29 mouse cellular contexts compared by ENCODE assay signal in the genomic region with DNA sequence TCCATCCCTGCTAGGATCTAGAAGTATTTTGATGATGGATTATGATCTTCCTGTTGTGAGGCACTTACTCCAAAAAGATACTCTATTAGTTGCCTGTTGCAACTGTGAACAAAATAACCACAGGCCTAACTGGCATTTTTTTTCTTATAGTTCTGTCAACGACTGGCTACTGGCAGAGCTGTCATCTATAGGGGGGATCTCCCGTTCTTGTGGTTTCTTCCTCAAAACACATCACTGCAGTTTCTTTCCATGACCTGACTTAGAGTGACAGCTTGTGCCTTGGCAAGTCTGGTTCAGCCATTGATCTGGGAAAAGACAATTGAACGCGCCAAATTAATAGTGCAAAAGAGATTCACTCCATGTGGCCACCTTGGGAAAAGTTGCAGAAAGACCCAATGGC. TPM values are rescaled to one million over a fixed set of nuclear protein-coding genes. Genes with fewer than 3 reads are reported as not detected.
A peak's percentile ranks its signal among the peaks of the same experiment; 100 is the strongest.
DNase-seq lines count a peak whose midpoint lies in the region; ATAC-seq and TF ChIP-seq lines count a peak whose summit lies in the region.
"Had no signal": no experiment of that assay in that cellular context is flagged by ENCODE, and none has a peak within 500 bp of the region (broad histone marks: within the 10 kb centered on the region; RNA-seq: fewer than 3 reads in every experiment).

No protein-coding gene starts in this region.

- 0 out of 2 replicates have a peak, but pooled peaks cover 2% of the 10 kb centered on the region for H3K9me3 ChIP-seq in heart, embryonic 14.5 days (ENCODE audit: control insufficient read depth, low read length)
- no peaks in the 10 kb centered on the region for H3K9me3 ChIP-seq in liver, postnatal 0 days (ENCODE audit: low read length)
- H3K9me3 ChIP-seq: hindbrain, embryonic 10.5 days; hindbrain, embryonic 15.5 days; midbrain, embryonic 12.5 days; neural tube, embryonic 12.5 days had no signal

- no peak for TF ChIP-seq CTCF in liver, postnatal 0 days (IDR thresholded peaks at IDR 0.05; ENCODE audit: low read depth)

- H3K27ac ChIP-seq in heart, embryonic 14.5 days (replicated peaks in 1 of 2; ENCODE audit: control insufficient read depth in 1 of 2, insufficient read depth in 1 of 2, low read depth in 2 of 2, low read length in 2 of 2), result peak overlapping the region; percentile 34 to 64; a peak in 1 of 4 replicates
- peak overlapping the region; percentile 34; the same call in 1 of the 2 replicates for H3K27ac ChIP-seq in liver, postnatal 0 days (ENCODE audit: low read depth)
- H3K27ac ChIP-seq: hindbrain, embryonic 10.5 days; hindbrain, embryonic 15.5 days; midbrain, embryonic 12.5 days; neural tube, embryonic 12.5 days; stomach, postnatal 0 days had no signal

- no peak for DNase-seq in heart, postnatal 36 days
- no peak for DNase-seq in liver, postnatal 0 days
- DNase-seq in liver, result no peak
- DNase-seq in adrenal gland, adult (ENCODE audit: inconsistent age in 2 of 2, low spot score in 1 of 2), result no peak
- no peak for DNase-seq in cerebellum, postnatal 14 days
- DNase-seq: B cell, adult 2 months; cerebellum, adult 11-12 months; cerebellum, adult 9-11 months; gastrocnemius, postnatal 25 days; kidney, adult 11 months; kidney, postnatal 14 days; layer of hippocampus, adult 9-11 months; lung, adult 18-20 months; lung, postnatal 4 days; right cerebral cortex, adult 18-20 months; right cerebral cortex, postnatal 4 days; thymus, postnatal 4 days had no signal

- no peak for ATAC-seq in heart, embryonic 14.5 days (ENCODE audit: insufficient number of reproducible peaks, insufficient read depth, low FRiP score, low read depth)
- no peak for ATAC-seq in liver, postnatal 0 days
- peak; percentile 53 for ATAC-seq in granulocyte monocyte progenitor cell, adult 5-6 weeks (replicated peaks; ENCODE audit: poor library complexity, severe bottlenecking)
- peak; percentile 52 for ATAC-seq in megakaryocyte-erythroid progenitor cell, adult 5-6 weeks (replicated peaks; ENCODE audit: low FRiP score, low TSS enrichment, poor library complexity, severe bottlenecking)
- ATAC-seq: forebrain, embryonic 14.5 days; inflammation-experienced regulatory T-cells, adult 6 months; lung, postnatal 0 days had no signal

- no peak overlapping the region for H3K9ac ChIP-seq in heart, embryonic 14.5 days (ENCODE audit: low read length)
- H3K9ac ChIP-seq in liver, postnatal 0 days (replicated peaks), result no peak overlapping the region
- H3K9ac ChIP-seq: hindbrain, embryonic 15.5 days; midbrain, embryonic 12.5 days; neural tube, embryonic 12.5 days had no signal

- 83% methylated on average over 4 of the region's 4 CpGs for WGBS in heart, embryonic 14.5 days
- 57% methylated on average over 4 of the region's 4 CpGs for WGBS in liver, postnatal 0 days (ENCODE audit: insufficient replicate concordance)

- intact Hi-C loops in heart, postnatal 36 days (cut with DNase I), result loop anchor here (10.0 kb wide), 1 partner anchor 366 kb away; no protein-coding TSS in a partner anchor

- peaks cover 8 to 13% of the 10 kb centered on the region in 2 experiments for H3K4me1 ChIP-seq in heart, embryonic 14.5 days (ENCODE audit: control insufficient read depth in 2 of 2, insufficient read depth in 2 of 2, low read length in 2 of 2)
- H3K4me1 ChIP-seq in liver, postnatal 0 days (ENCODE audit: insufficient read depth), result peaks cover 16% of the 10 kb centered on the region
- H3K4me1 ChIP-seq: hindbrain, embryonic 10.5 days; hindbrain, embryonic 15.5 days; midbrain, embryonic 12.5 days; neural tube, embryonic 12.5 days had no signal

- TF ChIP-seq EP300 in liver, postnatal 0 days (IDR thresholded peaks at IDR 0.05; ENCODE audit: low read depth), result no peak

- no peaks in the 10 kb centered on the region for H3K27me3 ChIP-seq in heart, embryonic 14.5 days (ENCODE audit: control insufficient read depth, insufficient read depth, low read length)
- H3K27me3 ChIP-seq in liver, postnatal 0 days (ENCODE audit: insufficient read depth, low read length), result no peaks in the 10 kb centered on the region
- H3K27me3 ChIP-seq: hindbrain, embryonic 15.5 days; midbrain, embryonic 12.5 days; neural tube, embryonic 12.5 days had no signal

- H3K4me3 ChIP-seq in heart, embryonic 14.5 days (ENCODE audit: control insufficient read depth in 1 of 2, insufficient read depth in 1 of 2, low read depth in 1 of 2, low read length in 2 of 2), result no peak overlapping the region
- H3K4me3 ChIP-seq in liver, postnatal 0 days (ENCODE audit: low read depth, low read length), result no peak overlapping the region
- H3K4me3 ChIP-seq: hindbrain, embryonic 10.5 days; hindbrain, embryonic 15.5 days; midbrain, embryonic 12.5 days; myocyte; neural tube, embryonic 12.5 days had no signal

- 0 out of 2 replicates have a peak overlapping the region, but pooled peaks have one; percentile 1 for H3K4me2 ChIP-seq in heart, embryonic 14.5 days (ENCODE audit: low read length)
- H3K4me2 ChIP-seq in liver, postnatal 0 days (ENCODE audit: low read depth, low read length), result no peak overlapping the region
- H3K4me2 ChIP-seq: hindbrain, embryonic 15.5 days; midbrain, embryonic 12.5 days; neural tube, embryonic 12.5 days had no signal

- H3K36me3 ChIP-seq in heart, embryonic 14.5 days (ENCODE audit: control insufficient read depth, insufficient read depth, low read length), result no peaks in the 10 kb centered on the region
- H3K36me3 ChIP-seq in liver, postnatal 0 days (replicated peaks; ENCODE audit: insufficient read depth, low read length), result no peaks in the 10 kb centered on the region
- H3K36me3 ChIP-seq: hindbrain, embryonic 10.5 days; hindbrain, embryonic 15.5 days; midbrain, embryonic 12.5 days; neural tube, embryonic 12.5 days had no signal

RNA-seq across cellular contexts. Expression of a gene that starts 59.4 kb away (rescaled TPM):
- 361 and 372 TPM in 2 replicates for polyA plus RNA-seq in heart, embryonic 14.5 days (2014; fragmentation: Nextera tagmentation; extraction: Ambion mirVana)
- 100 to 1,000 TPM; 201 to 234 TPM for total RNA-seq in heart, postnatal 36 days (2021)
- 186 and 207 TPM in 2 replicates for polyA plus RNA-seq in liver, postnatal 0 days (2015; fragmentation: Nextera tagmentation; extraction: Ambion mirVana)
- total RNA-seq in granulocyte monocyte progenitor cell, adult 5-6 weeks (2014; fragmentation: Nextera tagmentation), result 799 and 903 TPM in 2 replicates
- 2,516 and 2,875 TPM in 2 replicates for total RNA-seq in granulocyte monocyte progenitor cell, adult 5-6 weeks (2017)
- 952 and 1,071 TPM in 2 replicates for total RNA-seq in megakaryocyte-erythroid progenitor cell, adult 5-6 weeks (2014; fragmentation: Nextera tagmentation)
- 3,362 and 3,603 TPM in 2 replicates for total RNA-seq in megakaryocyte-erythroid progenitor cell, adult 5-6 weeks (2017)

Comparison
In these comparisons a context has a peak if more than half of its experiments do, and no peak if none do; other contexts are left out.
1. ATAC-seq: peak in granulocyte monocyte progenitor cell, adult 5-6 weeks (single experiment) and megakaryocyte-erythroid progenitor cell, adult 5-6 weeks (single experiment); none in heart, embryonic 14.5 days (single experiment) and liver, postnatal 0 days (single experiment).